Mouse (Mus musculus) lung, adult 2 months (tissue): ENCODE results near the gene Slc25a5. TPM values are rescaled to one million over a fixed set of nuclear protein-coding genes. Genes with fewer than 3 reads are reported as not detected.

Source experiments
- DNase-seq: peaks from one replicate; pipeline ENCODE4 v3.0.0; 2022
- H3K4me1 ChIP-seq: fragments of 200-500 bp; 2 replicates; pipeline ENCODE4 v1.6.1; 2011; ENCODE audit warnings: low read length; ENCODE audit not compliant: control insufficient read depth, insufficient read depth
- H3K4me3 ChIP-seq: fragments of 200-500 bp; replicated peaks from 2 replicates; pipeline ENCODE3; 2011; ENCODE audit warnings: low read depth, mild to moderate bottlenecking, control low read depth, low read length; ENCODE audit errors: extremely low read depth
- CTCF ChIP-seq: fragments of 200-500 bp; IDR thresholded peaks from 2 replicates; pipeline ENCODE4 v1.5.1; 2011; ENCODE audit warnings: mild to moderate bottlenecking, low read length, control low read depth; ENCODE audit not compliant: insufficient read depth
- POLR2A ChIP-seq: fragments of 200-500 bp; IDR thresholded peaks from 2 replicates; pipeline ENCODE4 v1.6.1; 2011; ENCODE audit warnings: low read depth, mild to moderate bottlenecking, control low read depth, low read length, borderline replicate concordance; ENCODE audit errors: extremely low read depth
- WGBS: fragments of 180-500 bp; shearing (Covaris S2); methylation state at CpG from one replicate; pipeline ENCODE4 v1.1.7; 2018; 5-methylcytosine and 5-hydroxymethylcytosine counted together
- polyA plus RNA-seq: library from polyadenylated mRNA; depleted of rRNA; stranded (reverse); fragments of >200 nt; gene quantifications from 2 replicates; pipeline ENCODE4 v1.2.3, GENCODE M21; 2012; rRNA removed

The Slc25a5 gene
- 299 and 343 TPM in 2 replicates for polyA plus RNA-seq

GRCm38 (mm10) chrX:36795424-36796162, at the start of gene Slc25a5:
Slc25a5 (plus strand) TSS chrX:36795651.
- Histone ChIP-seq H3K4me1 (peaks cover 4% of the 10 kb centered on the region; the same call in 1 of the 2 replicates), H3K4me3 (peak within 1 kb of the TSS; percentile 90)
- peak; percentile 85 for TF ChIP-seq POLR2A
- no peak for TF ChIP-seq CTCF
- WGBS, result 33% methylated on average over 41 of the region's 41 CpGs
- DNase-seq, result peak; percentile 68

- 88% methylated on average over 8 of the region's 8 CpGs for WGBS
- no peak for TF ChIP-seq POLR2A
- no peak for TF ChIP-seq CTCF
- no peak for DNase-seq
- no peak overlapping the region for H3K4me3 ChIP-seq
- no peaks in the 10 kb centered on the region for H3K4me1 ChIP-seq
Measured at GRCm38 (mm10) chrX:36746789-36747188, 48.7 kb upstream of the Slc25a5 start.

- WGBS, result 57% methylated on average over 3 of the region's 3 CpGs
- no peaks in the 10 kb centered on the region for H3K4me1 ChIP-seq
- no peak for DNase-seq
- H3K4me3 ChIP-seq, result no peak overlapping the region
- TF ChIP-seq POLR2A, result no peak
- TF ChIP-seq CTCF, result no peak
Measured at GRCm38 (mm10) chrX:36748573-36748972, 46.9 kb upstream of the Slc25a5 start.

GRCm38 (mm10) chrX:36749281-36749785, 46.1 kb upstream of the Slc25a5 start:
- Histone ChIP-seq H3K4me3 (no peak overlapping the region), H3K4me1 (no peaks in the 10 kb centered on the region)
- DNase-seq, result no peak
- TF ChIP-seq CTCF (no peak), POLR2A (no peak)
- WGBS, result 52% methylated on average over 6 of the region's 6 CpGs

GRCm38 (mm10) chrX:36750591-36750990, 44.9 kb upstream of the Slc25a5 start:
- 67% methylated on average over 1 of the region's 1 CpGs for whole genome bisulfite sequencing
- Histone ChIP-seq H3K4me1 (no peaks in the 10 kb centered on the region), H3K4me3 (no peak overlapping the region)
- no peak for TF ChIP-seq CTCF
- no peak for TF ChIP-seq POLR2A
- DNase-seq, result no peak

- Histone ChIP-seq H3K4me3 (no peak overlapping the region), H3K4me1 (no peaks in the 10 kb centered on the region)
- TF ChIP-seq CTCF (no peak), POLR2A (no peak)
- WGBS, result 88% methylated on average over 3 of the region's 3 CpGs
- no peak for DNase-seq
Measured at GRCm38 (mm10) chrX:36752586-36752985, 42.9 kb upstream of the Slc25a5 start.

GRCm38 (mm10) chrX:36757796-36758472, 37.5 kb upstream of the Slc25a5 start:
- no peak for DNase-seq
- WGBS, result 77% methylated on average over 7 of the region's 7 CpGs
- no peak for TF ChIP-seq POLR2A
- no peak for TF ChIP-seq CTCF
- Histone ChIP-seq H3K4me1 (no peaks in the 10 kb centered on the region), H3K4me3 (no peak overlapping the region)

GRCm38 (mm10) chrX:36758566-36758965, 36.9 kb upstream of the Slc25a5 start:
- no peak for DNase-seq
- WGBS, result 55% methylated on average over 6 of the region's 6 CpGs
- H3K4me3 ChIP-seq, result no peak overlapping the region
- no peaks in the 10 kb centered on the region for H3K4me1 ChIP-seq
- no peak for TF ChIP-seq CTCF
- TF ChIP-seq POLR2A, result no peak

- no peaks in the 10 kb centered on the region for H3K4me1 ChIP-seq
- WGBS, result 60% methylated on average over 6 of the region's 6 CpGs
- no peak for DNase-seq
- TF ChIP-seq CTCF, result 0 out of 2 replicates have a peak, but pooled peaks have one; percentile 6
- no peak for TF ChIP-seq POLR2A
- H3K4me3 ChIP-seq, result no peak overlapping the region
Measured at GRCm38 (mm10) chrX:36760946-36761635, 34.4 kb upstream of the Slc25a5 start.
